Mouse (Mus musculus): Measurements from ENCODE around the gene Tymp. TPM values are rescaled to one million over a fixed set of nuclear protein-coding genes. Genes with fewer than 3 reads are reported as not detected.

Gene Tymp
- polyA plus RNA-seq, 1 experiment from 2014 or later, result 1.3 TPM

Other genes starting within 250 kb of the Tymp start
- 17.4 and 18.7 TPM in 2 replicates for gene Hdac10, start 248.3 kb downstream of the Tymp start, polyA plus RNA-seq (2015; fragmentation: Nextera tagmentation; extraction: Ambion mirVana)
- 6.4 and 6.5 TPM in 2 replicates for gene Mapk12, start 236.3 kb downstream of the Tymp start, polyA plus RNA-seq (2015; fragmentation: Nextera tagmentation; extraction: Ambion mirVana)
- gene Mapk11, start 227.4 kb downstream of the Tymp start, polyA plus RNA-seq (2015; fragmentation: Nextera tagmentation; extraction: Ambion mirVana), result 8.4 and 10.4 TPM in 2 replicates
- 130 and 144 TPM in 2 replicates for gene Plxnb2, start 196.3 kb downstream of the Tymp start, polyA plus RNA-seq (2015; fragmentation: Nextera tagmentation; extraction: Ambion mirVana)
- 22.8 and 25.8 TPM in 2 replicates for gene Dennd6b, start 180.5 kb downstream of the Tymp start, polyA plus RNA-seq (2015; fragmentation: Nextera tagmentation; extraction: Ambion mirVana)
- gene Ppp6r2, start 165.5 kb downstream of the Tymp start, polyA plus RNA-seq (2015; fragmentation: Nextera tagmentation; extraction: Ambion mirVana), result 31.8 and 36.3 TPM in 2 replicates
- gene Sbf1, start 61.7 kb downstream of the Tymp start, polyA plus RNA-seq (2015; fragmentation: Nextera tagmentation; extraction: Ambion mirVana), result 62.8 and 66.3 TPM in 2 replicates
- gene Adm2, start 54.3 kb downstream of the Tymp start, polyA plus RNA-seq (2015; fragmentation: Nextera tagmentation; extraction: Ambion mirVana), result 0.54 and 0.83 TPM in 2 replicates
- not detected in 2 replicates for gene Miox, start 42.6 kb downstream of the Tymp start, polyA plus RNA-seq (2015; fragmentation: Nextera tagmentation; extraction: Ambion mirVana)
- gene Lmf2, start 21.4 kb downstream of the Tymp start, polyA plus RNA-seq (2015; fragmentation: Nextera tagmentation; extraction: Ambion mirVana), result 57.6 and 65.1 TPM in 2 replicates
- 146 and 162 TPM in 2 replicates for gene Ncaph2, start 21.3 kb downstream of the Tymp start, polyA plus RNA-seq (2015; fragmentation: Nextera tagmentation; extraction: Ambion mirVana)
- gene Sco2, start 3.2 kb downstream of the Tymp start, polyA plus RNA-seq (2015; fragmentation: Nextera tagmentation; extraction: Ambion mirVana), result 5.4 and 5.8 TPM in 2 replicates
- 0.23 and 0.29 TPM in 2 replicates for gene Odf3b, start 2.2 kb upstream of the Tymp start, polyA plus RNA-seq (2015; fragmentation: Nextera tagmentation; extraction: Ambion mirVana)
- 0.05 TPM in 1 of 2 replicates, not detected in the other for gene Klhdc7b, start 7.9 kb upstream of the Tymp start, polyA plus RNA-seq (2015; fragmentation: Nextera tagmentation; extraction: Ambion mirVana)
- not detected in 2 replicates for gene Syce3, start 33.5 kb upstream of the Tymp start, polyA plus RNA-seq (2015; fragmentation: Nextera tagmentation; extraction: Ambion mirVana)
- gene Cpt1b, start 48.8 kb upstream of the Tymp start, polyA plus RNA-seq (2015; fragmentation: Nextera tagmentation; extraction: Ambion mirVana), result 0.52 and 0.57 TPM in 2 replicates
- 3.5 and 3.7 TPM in 2 replicates for gene C730034F03Rik, start 52.5 kb upstream of the Tymp start, polyA plus RNA-seq (2015; fragmentation: Nextera tagmentation; extraction: Ambion mirVana)
- not detected in 2 replicates for gene Gm44502, start 52.7 kb upstream of the Tymp start, polyA plus RNA-seq (2015; fragmentation: Nextera tagmentation; extraction: Ambion mirVana)
- 55.7 and 63.6 TPM in 2 replicates for gene Chkb, start 52.9 kb upstream of the Tymp start, polyA plus RNA-seq (2015; fragmentation: Nextera tagmentation; extraction: Ambion mirVana)
- 2.2 and 2.4 TPM in 2 replicates for gene Mapk8ip2, start 76.9 kb upstream of the Tymp start, polyA plus RNA-seq (2015; fragmentation: Nextera tagmentation; extraction: Ambion mirVana)
- 23.0 TPM in 2 replicates for gene Arsa, start 100.4 kb upstream of the Tymp start, polyA plus RNA-seq (2015; fragmentation: Nextera tagmentation; extraction: Ambion mirVana)
- gene Shank3, start 122.6 kb upstream of the Tymp start, polyA plus RNA-seq (2015; fragmentation: Nextera tagmentation; extraction: Ambion mirVana), result 2.6 and 2.7 TPM in 2 replicates
- 0.17 TPM in 1 of 2 replicates, not detected in the other for gene Acr, start 191.3 kb upstream of the Tymp start, polyA plus RNA-seq (2015; fragmentation: Nextera tagmentation; extraction: Ambion mirVana)
- gene Rabl2, start 214.9 kb upstream of the Tymp start, polyA plus RNA-seq (2015; fragmentation: Nextera tagmentation; extraction: Ambion mirVana), result 45.3 and 52.1 TPM in 2 replicates